Mouse (Mus musculus) intestine, postnatal 0 days (tissue): ENCODE measurements around the gene Apoe. TPM values are rescaled to one million over a fixed set of nuclear protein-coding genes. Genes with fewer than 3 reads are reported as not detected.
"Not testable (repeated sequence)": the region's sequence is repeated elsewhere in the genome, so short reads cannot be mapped to it uniquely, and the experiment has no call there.

Experiments used
- ATAC-seq: fragments of 200-750 bp; cut with Nextera tagmentation; 2 replicates; pipeline ENCODE4 v1.8.0; 2017; ENCODE audit warnings: mild to moderate bottlenecking, moderate TSS enrichment, moderate library complexity
- H3K27ac ChIP-seq: fragments of 300-500 bp; sonication (generic); 2 replicates; pipeline ENCODE4 v1.5.1; 2014; ENCODE audit warnings: mild to moderate bottlenecking, low read depth, low read length, moderate library complexity
- H3K27me3 ChIP-seq: fragments of 300-500 bp; sonication (generic); replicated peaks from 2 replicates; pipeline ENCODE4 v1.6.1; 2014; ENCODE audit warnings: low read length, mixed read lengths; ENCODE audit not compliant: control insufficient read depth, insufficient read depth
- H3K36me3 ChIP-seq: fragments of 300-500 bp; sonication (generic); 2 replicates; pipeline ENCODE4 v1.6.1; 2014; ENCODE audit warnings: mild to moderate bottlenecking, moderate library complexity; ENCODE audit not compliant: control insufficient read depth, insufficient read depth
- H3K4me1 ChIP-seq: fragments of 300-500 bp; sonication (generic); replicated peaks from 2 replicates; pipeline ENCODE4 v1.6.1; 2014; ENCODE audit warnings: antibody characterized with exemption, low read length, mixed read lengths; ENCODE audit not compliant: control insufficient read depth, insufficient read depth
- H3K4me2 ChIP-seq: fragments of 300-500 bp; sonication (generic); replicated peaks from 2 replicates; pipeline ENCODE4 v1.6.1; 2014; ENCODE audit warnings: low read depth, mild to moderate bottlenecking, moderate library complexity
- H3K4me3 ChIP-seq: fragments of 300-500 bp; sonication (generic); 2 replicates; pipeline ENCODE4 v1.5.1; 2014; ENCODE audit warnings: low read depth, low read length
- H3K9ac ChIP-seq: fragments of 300-500 bp; sonication (generic); 2 replicates; pipeline ENCODE4 v1.6.1; 2014; ENCODE audit warnings: mild to moderate bottlenecking, low read depth, low read length
- H3K9me3 ChIP-seq: fragments of 300-500 bp; sonication (generic); 2 replicates; pipeline ENCODE4 v1.6.1; 2016; ENCODE audit warnings: mixed run types; ENCODE audit not compliant: control insufficient read depth
- CTCF ChIP-seq: sonication (generic); IDR thresholded peaks from 2 replicates; pipeline ENCODE4 v1.5.1; 2016; ENCODE audit warnings: low read depth, mild to moderate bottlenecking, control low read depth, antibody characterized with exemption, moderate library complexity
- WGBS: fragments of 180-500 bp; shearing (Covaris S2); extraction: QIAGEN DNeasy Blood & Tissue Kit; methylation state at CpG from one replicate; pipeline ENCODE4 v1.1.7; 2014; 5-methylcytosine and 5-hydroxymethylcytosine counted together
- polyA plus RNA-seq: library from polyadenylated mRNA; unstranded; fragments of >200 nt; fragmentation: Nextera tagmentation; extraction: Ambion mirVana; gene quantifications from 2 replicates; pipeline ENCODE4 v1.2.1, GENCODE M21; 2015

The Apoe gene
- polyA plus RNA-seq, 1 experiment from 2014 or later: 435 TPM

DNA sequence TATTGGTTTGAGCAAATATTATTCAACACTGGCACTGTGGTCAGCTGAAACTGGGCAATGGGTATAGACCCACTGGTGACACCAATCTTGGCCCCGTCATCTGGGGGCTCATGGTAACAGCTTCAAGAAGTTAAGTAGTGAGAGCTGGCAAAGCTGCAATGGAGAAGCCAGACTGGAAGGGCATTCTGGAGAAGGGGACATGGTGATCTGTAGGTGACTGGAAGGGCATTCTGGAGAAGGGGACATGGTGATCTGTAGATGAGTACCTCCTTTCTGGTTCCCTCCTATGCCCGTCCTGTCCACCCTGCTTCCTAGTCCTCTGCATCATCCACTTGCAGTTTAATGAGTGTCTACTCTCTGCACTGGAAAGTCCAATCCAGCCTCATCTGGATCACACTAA is 10.4 kb downstream of the Apoe start:
- Histone ChIP-seq H3K27me3 (no peaks in the 10 kb centered on the region), H3K4me1 (peaks cover 9% of the 10 kb centered on the region; the same call in 1 of the 2 replicates), H3K4me3 (no peak overlapping the region), H3K9ac (no peak overlapping the region), H3K27ac (no peak overlapping the region), H3K36me3 (no peaks in the 10 kb centered on the region), H3K9me3 (no peaks in the 10 kb centered on the region), H3K4me2 (no peak overlapping the region)
- no peak for TF ChIP-seq CTCF
- WGBS: 91% methylated on average over 2 of the region's 2 CpGs
- ATAC-seq: no peak

DNA sequence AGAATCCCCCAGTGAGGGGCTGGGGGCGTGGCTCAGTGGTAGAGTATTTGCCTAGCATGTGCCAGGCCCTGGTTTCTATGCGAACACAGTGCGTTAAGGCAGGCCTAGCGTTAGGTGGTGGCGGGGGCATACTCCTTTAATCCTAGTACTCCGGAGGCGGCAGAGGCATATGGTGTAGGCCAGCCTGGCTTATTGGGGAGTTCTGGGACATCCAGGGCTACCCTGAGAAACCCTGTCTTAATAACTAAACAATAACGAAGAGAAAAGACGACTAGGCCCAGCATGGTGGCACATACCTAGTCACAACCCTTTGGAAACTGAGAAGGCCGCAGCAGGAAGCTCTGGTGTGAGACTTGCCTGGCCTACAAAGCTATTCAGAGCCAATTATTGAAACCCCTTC is 10.9 kb downstream of the Apoe start:
- TF ChIP-seq CTCF: no peak
- Histone ChIP-seq H3K36me3 (no peaks in the 10 kb centered on the region), H3K9ac (no peak overlapping the region), H3K27ac (no peak overlapping the region), H3K4me1 (peaks cover 8% of the 10 kb centered on the region; the same call in 1 of the 2 replicates), H3K4me3 (no peak overlapping the region), H3K27me3 (no peaks in the 10 kb centered on the region), H3K4me2 (no peak overlapping the region), H3K9me3 (no peaks in the 10 kb centered on the region)
- ATAC-seq: no peak
- WGBS: 95% methylated on average over 10 of the region's 10 CpGs

DNA sequence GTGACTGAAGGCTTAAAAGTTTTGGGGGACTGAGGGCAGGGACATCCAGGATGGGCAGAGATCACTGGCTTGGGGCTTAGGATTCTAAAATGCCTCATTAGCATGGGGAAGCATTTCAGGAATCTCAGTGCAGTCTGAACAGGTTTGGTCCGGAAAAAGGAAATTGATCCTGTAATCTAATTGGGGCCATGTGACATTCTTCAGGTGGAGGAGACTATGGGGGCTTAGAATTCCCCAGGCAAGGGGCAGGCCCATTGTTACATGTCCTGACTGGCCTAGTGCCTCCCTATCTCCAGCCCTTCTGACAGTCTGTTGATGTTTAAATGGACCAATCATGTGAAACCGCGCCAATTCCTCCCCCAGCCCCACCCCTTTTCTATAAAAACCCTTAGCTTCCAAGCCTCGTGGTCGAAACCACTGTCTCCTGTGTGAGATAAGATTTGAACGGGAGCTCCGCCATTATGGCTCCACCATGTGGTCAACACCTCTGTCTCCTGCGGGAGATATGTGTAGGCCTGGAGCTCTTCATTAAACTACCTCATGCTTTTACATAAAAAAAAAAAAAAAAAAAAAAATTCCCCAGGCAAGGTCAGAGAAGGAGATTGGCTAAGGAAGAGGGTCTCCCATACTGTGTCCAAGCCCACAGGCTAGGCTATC is 11.9 kb downstream of the Apoe start:
- WGBS: 50% methylated on average over 8 of the region's 8 CpGs
- H3K27me3 ChIP-seq, H3K4me3 ChIP-seq, H3K36me3 ChIP-seq, H3K4me1 ChIP-seq, H3K4me2 ChIP-seq, H3K9ac ChIP-seq, H3K27ac ChIP-seq, H3K9me3 ChIP-seq: not testable (repeated sequence)
- 0 out of 2 replicates have a peak, but pooled peaks have one; percentile 9 for ATAC-seq
- TF ChIP-seq CTCF: peak; percentile 33; the same call in 1 of the 2 replicates

DNA sequence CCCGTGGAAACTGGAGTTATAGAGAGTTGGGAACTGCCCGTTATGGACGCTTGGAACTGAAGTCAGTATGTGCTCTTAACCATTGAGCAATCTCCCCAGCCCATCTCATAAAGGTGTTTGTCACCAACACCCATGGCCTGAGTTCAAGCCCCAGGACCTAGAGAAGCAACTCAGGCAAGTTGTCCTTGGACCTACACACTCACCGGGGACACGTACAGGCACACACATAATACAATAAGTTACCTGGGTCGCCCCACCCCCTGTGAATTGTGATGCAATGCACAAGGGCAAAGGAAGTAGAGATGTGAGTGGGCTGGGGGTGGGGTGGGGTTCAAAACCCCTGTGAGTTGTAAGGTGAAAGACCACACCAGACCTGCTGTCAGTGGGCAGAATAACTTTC is 12.5 kb downstream of the Apoe start:
- Histone ChIP-seq H3K9ac (no peak overlapping the region), H3K9me3 (no peaks in the 10 kb centered on the region), H3K36me3 (no peaks in the 10 kb centered on the region), H3K27me3 (no peaks in the 10 kb centered on the region), H3K4me3 (no peak overlapping the region), H3K4me2 (no peak overlapping the region), H3K27ac (no peak overlapping the region), H3K4me1 (no peaks in the 10 kb centered on the region)
- 68% methylated on average over 6 of the region's 6 CpGs for WGBS
- ATAC-seq: peak; percentile 37; the same call in 1 of the 2 replicates
- no peak for TF ChIP-seq CTCF

DNA sequence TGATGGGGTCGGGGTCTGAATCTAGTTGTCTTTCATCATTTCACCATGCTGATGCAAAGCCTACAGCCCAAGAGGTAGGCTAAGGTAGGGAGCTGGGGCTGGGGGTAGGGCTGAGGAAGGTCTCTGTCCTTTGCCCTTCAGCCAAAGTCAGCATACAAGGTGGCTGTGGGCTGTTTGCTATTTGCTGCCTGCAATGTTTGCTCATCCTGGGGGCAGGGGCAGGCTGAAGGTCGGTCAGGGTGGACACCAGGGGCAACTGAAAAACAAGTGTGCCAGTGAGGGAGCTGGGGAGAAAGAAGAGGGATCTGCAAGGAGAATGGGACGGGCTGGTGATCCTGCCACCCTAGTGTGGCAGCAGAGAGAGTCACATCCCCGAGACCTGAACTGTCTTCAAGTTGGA is 13.6 kb downstream of the Apoe start:
- Histone ChIP-seq H3K36me3 (no peaks in the 10 kb centered on the region), H3K27ac (no peak overlapping the region), H3K4me1 (no peaks in the 10 kb centered on the region), H3K9ac (no peak overlapping the region), H3K4me2 (no peak overlapping the region), H3K4me3 (no peak overlapping the region), H3K27me3 (no peaks in the 10 kb centered on the region), H3K9me3 (no peaks in the 10 kb centered on the region)
- WGBS: 55% methylated on average over 4 of the region's 4 CpGs
- no peak for ATAC-seq
- TF ChIP-seq CTCF: no peak

DNA sequence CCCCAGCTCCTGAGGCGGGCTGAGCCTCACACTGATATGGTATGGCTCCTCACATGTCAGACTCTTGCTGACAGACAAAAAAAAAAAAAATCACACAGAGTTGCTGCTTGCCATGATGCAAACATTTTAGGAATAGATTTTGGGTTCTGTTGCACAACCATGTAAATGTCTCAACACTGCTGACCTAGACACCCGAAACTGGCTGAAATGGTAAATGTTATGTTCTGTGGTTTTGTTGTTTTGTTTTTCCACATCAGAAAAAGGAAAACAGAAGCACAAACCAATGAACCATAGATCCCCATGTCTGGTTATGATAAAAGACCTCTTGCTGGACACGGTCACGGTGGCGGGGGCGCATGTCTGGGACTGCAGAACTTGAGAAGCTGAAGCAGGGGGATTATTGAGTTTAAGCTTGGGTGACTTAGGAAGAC is 15.2 kb downstream of the Apoe start:
- no peak overlapping the region for H3K4me3 ChIP-seq
- H3K27me3 ChIP-seq: no peaks in the 10 kb centered on the region
- H3K27ac ChIP-seq: no peak overlapping the region
- no peaks in the 10 kb centered on the region for H3K9me3 ChIP-seq
- no peak overlapping the region for H3K4me2 ChIP-seq
- 90% methylated on average over 6 of the region's 6 CpGs for WGBS
- no peak for TF ChIP-seq CTCF
- H3K9ac ChIP-seq: no peak overlapping the region
- no peaks in the 10 kb centered on the region for H3K36me3 ChIP-seq
- ATAC-seq: no peak
- no peaks in the 10 kb centered on the region for H3K4me1 ChIP-seq
